Mouse (Mus musculus) spleen, adult 2 months (tissue): ENCODE measurements at regions not wholly inside any gene's neighbourhood (a gene's known extent, or its start where the extent isn't known, plus 50 kb on each side); places are given as distances from the start of the nearest gene placed in this dataset.

Experiments used
- CTCF ChIP-seq: fragments of 200-500 bp; IDR thresholded peaks from 2 replicates; pipeline ENCODE4 v1.5.1; 2011; ENCODE audit warnings: mild to moderate bottlenecking, inconsistent platforms; ENCODE audit not compliant: insufficient read depth, insufficient read length, insufficient replicate concordance; ENCODE audit errors: extremely low read depth
- POLR2A ChIP-seq: fragments of 200-500 bp; IDR thresholded peaks from 2 replicates; pipeline ENCODE4 v1.6.1; 2011; ENCODE audit warnings: low read depth, low read length, inconsistent platforms

- TF ChIP-seq POLR2A (no peak), CTCF (no peak)
These were observed 921.0 kb upstream of the Acvr2a start for GRCm38 (mm10) chr2:47892879-47893278.
